Mouse (Mus musculus) central nervous system, embryonic 14 days (tissue): Measurements from ENCODE around the gene Rfpl4. TPM values are rescaled to one million over a fixed set of nuclear protein-coding genes. Genes with fewer than 3 reads are reported as not detected.

Experiments used
- polyA plus RNA-seq: library from polyadenylated mRNA; depleted of rRNA; stranded (reverse); fragments of >200 nt; gene quantifications from 2 replicates; pipeline ENCODE4 v1.2.3, GENCODE M21; 2012; rRNA removed

The Rfpl4 gene
- polyA plus RNA-seq, result not detected in 2 replicates

GRCm38 (mm10) chr7:5116850-5117249 lies at the start of gene Rfpl4:
Gene Rfpl4 (minus strand): TSS chr7:5116950.

GRCm38 (mm10) chr7:5149570-5149969 lies 32.8 kb upstream of the Rfpl4 start, which contains the start of gene Vmn1r55:
Gene Vmn1r55 (minus strand): TSS chr7:5149670.

GRCm38 (mm10) chr7:5125549-5126406 lies 9.0 kb upstream of the Rfpl4 start, which contains the start of gene Rasl2-9:
Gene Rasl2-9 (minus strand): TSS chr7:5125950.

GRCm38 (mm10) chr7:5080010-5080751 lies 36.6 kb downstream of the Rfpl4 start, which contains the start of gene Epn1:
Gene Epn1 (plus strand): TSS chr7:5080235.

GRCm38 (mm10) chr7:5061774-5062359 lies 54.9 kb downstream of the Rfpl4 start, which contains the start of gene U2af2:
Gene U2af2 (plus strand): TSS chr7:5062143.

Other genes with a start within 250 kb of the Rfpl4 start
- gene Isoc2b, start 246.7 kb downstream of the Rfpl4 start, polyA plus RNA-seq, result 2.7 and 3.3 TPM in 2 replicates
- gene Isoc2a, start 239.8 kb downstream of the Rfpl4 start, polyA plus RNA-seq, result 8.8 and 9.2 TPM in 2 replicates
- 0.53 and 0.79 TPM in 2 replicates for gene Gm36210, start 210.4 kb downstream of the Rfpl4 start, polyA plus RNA-seq
- gene Zfp628, start 201.7 kb downstream of the Rfpl4 start, polyA plus RNA-seq, result 13.4 and 14.8 TPM in 2 replicates
- 21.3 and 21.4 TPM in 2 replicates for gene Nat14, start 194.9 kb downstream of the Rfpl4 start, polyA plus RNA-seq
- gene Ssc5d, start 191.2 kb downstream of the Rfpl4 start, polyA plus RNA-seq, result 2.8 and 6.2 TPM in 2 replicates
- 0.07 and 0.23 TPM in 2 replicates for gene Sbk2, start 152.5 kb downstream of the Rfpl4 start, polyA plus RNA-seq
- gene Sbk3, start 145.8 kb downstream of the Rfpl4 start, polyA plus RNA-seq, result 0.95 and 1.2 TPM in 2 replicates
- gene Zfp579, start 120.8 kb downstream of the Rfpl4 start, polyA plus RNA-seq, result 142 and 145 TPM in 2 replicates
- gene Zfp524, start 102.5 kb downstream of the Rfpl4 start, polyA plus RNA-seq, result 9.8 and 12.6 TPM in 2 replicates
- 47.0 and 53.2 TPM in 2 replicates for gene Fiz1, start 102.3 kb downstream of the Rfpl4 start, polyA plus RNA-seq
- gene Gm44973, start 101.5 kb downstream of the Rfpl4 start, polyA plus RNA-seq, result 0.09 TPM in 1 of 2 replicates, not detected in the other
- gene Zfp865, start 96.6 kb downstream of the Rfpl4 start, polyA plus RNA-seq, result 41.1 and 43.7 TPM in 2 replicates
- gene Ccdc106, start 96.4 kb downstream of the Rfpl4 start, polyA plus RNA-seq, result 38.6 and 43.6 TPM in 2 replicates
- not detected in 2 replicates for gene 4632433K11Rik, start 82.8 kb downstream of the Rfpl4 start, polyA plus RNA-seq
- gene Zfp784, start 78.5 kb downstream of the Rfpl4 start, polyA plus RNA-seq, result 7.1 and 7.4 TPM in 2 replicates
- 53.1 and 65.2 TPM in 2 replicates for gene Zfp580, start 65.4 kb downstream of the Rfpl4 start, polyA plus RNA-seq
- 446 and 475 TPM in 2 replicates for gene U2af2, start 54.8 kb downstream of the Rfpl4 start, polyA plus RNA-seq
- 147 and 151 TPM in 2 replicates for gene Epn1, start 36.7 kb downstream of the Rfpl4 start, polyA plus RNA-seq
- 0.28 and 0.36 TPM in 2 replicates for gene Rasl2-9, start 9.0 kb upstream of the Rfpl4 start, polyA plus RNA-seq
- gene Vmn1r55, start 32.7 kb upstream of the Rfpl4 start, polyA plus RNA-seq, result not detected in 2 replicates
- gene Vmn1r56, start 79.8 kb upstream of the Rfpl4 start, polyA plus RNA-seq, result not detected in 2 replicates
- gene Vmn1r57, start 101.5 kb upstream of the Rfpl4 start, polyA plus RNA-seq, result not detected in 2 replicates
- gene Gm5065, start 233.6 kb upstream of the Rfpl4 start, polyA plus RNA-seq, result not detected in 2 replicates
- not detected in 2 replicates for gene Nlrp2, start 234.1 kb upstream of the Rfpl4 start, polyA plus RNA-seq